Mouse (Mus musculus): ENCODE data around the gene Mgrn1. TPM values are rescaled to one million over a fixed set of nuclear protein-coding genes. Genes with fewer than 3 reads are reported as not detected.

Mgrn1 gene
- polyA plus RNA-seq, 1 experiment from 2014 or later: 85.4 TPM

- Histone ChIP-seq H3K9me3 (ENCODE audit: control insufficient read depth, low read depth, low read length) (no peaks in the 10 kb centered on the region), H3K27me3 (ENCODE audit: control insufficient read depth, insufficient read depth, low read length) (no peaks in the 10 kb centered on the region), H3K4me2 (replicated peaks; ENCODE audit: low read depth, low read length) (no peak overlapping the region), H3K4me3 (ENCODE audit: low read depth, low read length) (no peak overlapping the region), H3K36me3 (ENCODE audit: control insufficient read depth, insufficient read depth, low read length) (peaks cover 63% of the 10 kb centered on the region), H3K4me1 (ENCODE audit: control insufficient read depth, insufficient read depth, low read length) (peaks cover 8% of the 10 kb centered on the region; the same call in 1 of the 2 replicates), H3K9ac (replicated peaks; ENCODE audit: low read depth, low read length) (no peak overlapping the region), H3K27ac (ENCODE audit: low read length) (no peak overlapping the region)
- 85% methylated on average over 8 of the region's 8 CpGs for WGBS
- ATAC-seq (ENCODE audit: insufficient number of reproducible peaks, insufficient read depth, low FRiP score, low read depth): no peak
Observed at GRCm38 (mm10) chr16:4937351-4938190, 51.5 kb downstream of the Mgrn1 start.

GRCm38 (mm10) chr16:4938461-4938860 is 52.4 kb downstream of the Mgrn1 start, which contains the start of gene Nudt16l1:
TSS of gene Nudt16l1 (plus strand) at chr16:4938761.
- Histone ChIP-seq H3K4me1 (ENCODE audit: control insufficient read depth, insufficient read depth, low read length) (peaks cover 8% of the 10 kb centered on the region; the same call in 1 of the 2 replicates), H3K9me3 (ENCODE audit: control insufficient read depth, low read depth, low read length) (no peaks in the 10 kb centered on the region), H3K36me3 (ENCODE audit: control insufficient read depth, insufficient read depth, low read length) (peaks cover 64% of the 10 kb centered on the region), H3K9ac (replicated peaks; ENCODE audit: low read depth, low read length) (peak within 1 kb of the TSS; percentile 60), H3K4me2 (replicated peaks; ENCODE audit: low read depth, low read length) (peak within 1 kb of the TSS; percentile 82), H3K27ac (ENCODE audit: low read length) (peak within 1 kb of the TSS; percentile 75; the same call in 1 of the 2 replicates), H3K27me3 (ENCODE audit: control insufficient read depth, insufficient read depth, low read length) (no peaks in the 10 kb centered on the region), H3K4me3 (ENCODE audit: low read depth, low read length) (peak within 1 kb of the TSS; percentile 67)
- WGBS: 2% methylated on average over 2 of the region's 2 CpGs
- ATAC-seq (ENCODE audit: insufficient number of reproducible peaks, insufficient read depth, low FRiP score, low read depth): no peak

- no peaks in the 10 kb centered on the region for H3K27me3 ChIP-seq (ENCODE audit: control insufficient read depth, insufficient read depth, low read length)
- no peaks in the 10 kb centered on the region for H3K9me3 ChIP-seq (ENCODE audit: control insufficient read depth, low read depth, low read length)
- H3K4me3 ChIP-seq (ENCODE audit: low read depth, low read length): peak overlapping the region; percentile 67
- peak overlapping the region; percentile 82 for H3K4me2 ChIP-seq (replicated peaks; ENCODE audit: low read depth, low read length)
- peak; percentile 95 for ATAC-seq (ENCODE audit: insufficient number of reproducible peaks, insufficient read depth, low FRiP score, low read depth)
- H3K27ac ChIP-seq (ENCODE audit: low read length): peak overlapping the region; percentile 75; the same call in 1 of the 2 replicates
- peak overlapping the region; percentile 60 for H3K9ac ChIP-seq (replicated peaks; ENCODE audit: low read depth, low read length)
- H3K36me3 ChIP-seq (ENCODE audit: control insufficient read depth, insufficient read depth, low read length): peaks cover 66% of the 10 kb centered on the region
- H3K4me1 ChIP-seq (ENCODE audit: control insufficient read depth, insufficient read depth, low read length): peaks cover 8% of the 10 kb centered on the region; the same call in 1 of the 2 replicates
- under 1% methylated on average over 28 of the region's 28 CpGs for WGBS
Observed at GRCm38 (mm10) chr16:4938989-4939388, 52.9 kb downstream of the Mgrn1 start.

GRCm38 (mm10) chr16:4939412-4939811 is 53.4 kb downstream of the Mgrn1 start:
- peak overlapping the region; percentile 75; the same call in 1 of the 2 replicates for H3K27ac ChIP-seq (ENCODE audit: low read length)
- H3K36me3 ChIP-seq (ENCODE audit: control insufficient read depth, insufficient read depth, low read length): peaks cover 62% of the 10 kb centered on the region

GRCm38 (mm10) chr16:4940311-4940850 is 54.3 kb downstream of the Mgrn1 start:
- 81% methylated on average over 10 of the region's 10 CpGs for WGBS
- Histone ChIP-seq H3K27me3 (ENCODE audit: control insufficient read depth, insufficient read depth, low read length) (no peaks in the 10 kb centered on the region), H3K36me3 (ENCODE audit: control insufficient read depth, insufficient read depth, low read length) (peaks cover 57% of the 10 kb centered on the region), H3K27ac (ENCODE audit: low read length) (no peak overlapping the region), H3K9me3 (ENCODE audit: control insufficient read depth, low read depth, low read length) (no peaks in the 10 kb centered on the region), H3K9ac (replicated peaks; ENCODE audit: low read depth, low read length) (no peak overlapping the region), H3K4me1 (ENCODE audit: control insufficient read depth, insufficient read depth, low read length) (peaks cover 8% of the 10 kb centered on the region; the same call in 1 of the 2 replicates), H3K4me2 (replicated peaks; ENCODE audit: low read depth, low read length) (no peak overlapping the region), H3K4me3 (ENCODE audit: low read depth, low read length) (0 out of 2 replicates have a peak overlapping the region, but pooled peaks have one; percentile 67)
- no peak for ATAC-seq (ENCODE audit: insufficient number of reproducible peaks, insufficient read depth, low FRiP score, low read depth)

More at GRCm38 (mm10) chr16:4939412-4939811, 53.4 kb downstream of the Mgrn1 start:
- peak overlapping the region; percentile 82 for H3K4me2 ChIP-seq (replicated peaks; ENCODE audit: low read depth, low read length)
- H3K9me3 ChIP-seq (ENCODE audit: control insufficient read depth, low read depth, low read length): no peaks in the 10 kb centered on the region
- ATAC-seq (ENCODE audit: insufficient number of reproducible peaks, insufficient read depth, low FRiP score, low read depth): peak; percentile 53; the same call in 1 of the 2 replicates
- H3K9ac ChIP-seq (replicated peaks; ENCODE audit: low read depth, low read length): peak overlapping the region; percentile 60
- peaks cover 8% of the 10 kb centered on the region; the same call in 1 of the 2 replicates for H3K4me1 ChIP-seq (ENCODE audit: control insufficient read depth, insufficient read depth, low read length)
- under 1% methylated on average over 16 of the region's 16 CpGs for WGBS
- peak overlapping the region; percentile 67 for H3K4me3 ChIP-seq (ENCODE audit: low read depth, low read length)
- no peaks in the 10 kb centered on the region for H3K27me3 ChIP-seq (ENCODE audit: control insufficient read depth, insufficient read depth, low read length)

- Histone ChIP-seq H3K4me1 (ENCODE audit: control insufficient read depth, insufficient read depth, low read length) (peaks cover 8% of the 10 kb centered on the region; the same call in 1 of the 2 replicates), H3K4me2 (replicated peaks; ENCODE audit: low read depth, low read length) (no peak overlapping the region), H3K36me3 (ENCODE audit: control insufficient read depth, insufficient read depth, low read length) (peaks cover 55% of the 10 kb centered on the region), H3K9me3 (ENCODE audit: control insufficient read depth, low read depth, low read length) (no peaks in the 10 kb centered on the region), H3K9ac (replicated peaks; ENCODE audit: low read depth, low read length) (no peak overlapping the region), H3K27me3 (ENCODE audit: control insufficient read depth, insufficient read depth, low read length) (no peaks in the 10 kb centered on the region), H3K27ac (ENCODE audit: low read length) (no peak overlapping the region), H3K4me3 (ENCODE audit: low read depth, low read length) (no peak overlapping the region)
- no peak for ATAC-seq (ENCODE audit: insufficient number of reproducible peaks, insufficient read depth, low FRiP score, low read depth)
Observed at GRCm38 (mm10) chr16:4941016-4941415, 55.0 kb downstream of the Mgrn1 start.

GRCm38 (mm10) chr16:4942868-4943267 is 56.8 kb downstream of the Mgrn1 start:
- 94% methylated on average over 8 of the region's 8 CpGs for WGBS
- Histone ChIP-seq H3K36me3 (ENCODE audit: control insufficient read depth, insufficient read depth, low read length) (peaks cover 60% of the 10 kb centered on the region), H3K4me2 (replicated peaks; ENCODE audit: low read depth, low read length) (no peak overlapping the region), H3K9ac (replicated peaks; ENCODE audit: low read depth, low read length) (no peak overlapping the region), H3K27ac (ENCODE audit: low read length) (no peak overlapping the region), H3K4me1 (ENCODE audit: control insufficient read depth, insufficient read depth, low read length) (peaks cover 8% of the 10 kb centered on the region; the same call in 1 of the 2 replicates), H3K27me3 (ENCODE audit: control insufficient read depth, insufficient read depth, low read length) (no peaks in the 10 kb centered on the region), H3K4me3 (ENCODE audit: low read depth, low read length) (no peak overlapping the region), H3K9me3 (ENCODE audit: control insufficient read depth, low read depth, low read length) (no peaks in the 10 kb centered on the region)
- no peak for ATAC-seq (ENCODE audit: insufficient number of reproducible peaks, insufficient read depth, low FRiP score, low read depth)

GRCm38 (mm10) chr16:4943431-4943830 is 57.4 kb downstream of the Mgrn1 start:
- Histone ChIP-seq H3K27ac (ENCODE audit: low read length) (no peak overlapping the region), H3K4me3 (ENCODE audit: low read depth, low read length) (no peak overlapping the region), H3K9ac (replicated peaks; ENCODE audit: low read depth, low read length) (no peak overlapping the region), H3K27me3 (ENCODE audit: control insufficient read depth, insufficient read depth, low read length) (no peaks in the 10 kb centered on the region), H3K9me3 (ENCODE audit: control insufficient read depth, low read depth, low read length) (no peaks in the 10 kb centered on the region), H3K4me2 (replicated peaks; ENCODE audit: low read depth, low read length) (no peak overlapping the region), H3K36me3 (ENCODE audit: control insufficient read depth, insufficient read depth, low read length) (peaks cover 65% of the 10 kb centered on the region), H3K4me1 (ENCODE audit: control insufficient read depth, insufficient read depth, low read length) (peaks cover 8% of the 10 kb centered on the region; the same call in 1 of the 2 replicates)
- no peak for ATAC-seq (ENCODE audit: insufficient number of reproducible peaks, insufficient read depth, low FRiP score, low read depth)
- WGBS: 93% methylated on average over 3 of the region's 3 CpGs

Measured in stomach, embryonic 14.5 days (tissue).